Mouse (Mus musculus) ES-Bruce4 (cell line): ENCODE data around the gene Gsc2.

ENCODE experiments used
- CTCF ChIP-seq: IDR thresholded peaks from one replicate; pipeline ENCODE4 v1.8.1; 2011; ENCODE audit warnings: low read depth, low read length
- EP300 ChIP-seq: IDR thresholded peaks from 2 replicates; pipeline ENCODE4 v1.6.1; 2011; ENCODE audit warnings: low read depth, low read length; ENCODE audit not compliant: insufficient read depth
- POLR2A ChIP-seq: IDR thresholded peaks from one replicate; pipeline ENCODE4 v1.8.1; 2011; ENCODE audit warnings: low read length; ENCODE audit not compliant: insufficient read depth

DNA sequence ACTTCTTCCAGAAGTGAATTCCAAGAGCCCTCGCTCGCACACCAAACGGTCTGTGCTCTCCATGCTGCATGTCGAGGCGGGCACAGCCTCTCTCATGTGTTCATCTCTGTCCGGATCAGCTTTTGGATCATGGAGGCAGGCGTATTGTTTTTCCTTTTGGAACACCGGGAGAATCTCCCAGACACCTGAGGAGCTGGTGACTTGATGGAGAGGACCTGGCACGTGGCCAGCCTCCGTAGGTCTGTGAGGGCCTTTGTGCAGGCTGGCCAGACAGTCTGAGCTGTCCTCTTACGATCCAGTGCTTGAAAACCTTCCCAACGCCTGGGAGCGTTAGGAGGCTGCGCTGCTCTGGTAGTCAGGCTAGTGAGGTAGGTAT lies 7.3 kb upstream of the Gsc2 start:
- no peak for TF ChIP-seq CTCF
- no peak for TF ChIP-seq POLR2A
- TF ChIP-seq EP300: no peak
